Mouse (Mus musculus) mouse embryonic stem cell (cell line): ENCODE data around the gene Slc25a33.

Experiments
- in situ Hi-C, 2 experiments: fragments of 300-500 bp; cut with MboI; formaldehyde crosslinking; loops; 1 replicate in 1 of 2; 3 replicates in 1 of 2; pipeline ENCODE4 v1.14.3; 2019 to 2020; ENCODE audit warnings: low sequenced_read_pairs in 2 of 2, low pct_unique_long_range_greater_than_20kb in 1 of 2, mixed read lengths in 1 of 2; ENCODE audit not compliant: unreplicated experiment in 1 of 2

The Slc25a33 gene

GRCm38 (mm10) chr4:149798116-149798515, 24.0 kb upstream of the Slc25a33 start:
- in situ Hi-C loops = no loop called here

DNA sequence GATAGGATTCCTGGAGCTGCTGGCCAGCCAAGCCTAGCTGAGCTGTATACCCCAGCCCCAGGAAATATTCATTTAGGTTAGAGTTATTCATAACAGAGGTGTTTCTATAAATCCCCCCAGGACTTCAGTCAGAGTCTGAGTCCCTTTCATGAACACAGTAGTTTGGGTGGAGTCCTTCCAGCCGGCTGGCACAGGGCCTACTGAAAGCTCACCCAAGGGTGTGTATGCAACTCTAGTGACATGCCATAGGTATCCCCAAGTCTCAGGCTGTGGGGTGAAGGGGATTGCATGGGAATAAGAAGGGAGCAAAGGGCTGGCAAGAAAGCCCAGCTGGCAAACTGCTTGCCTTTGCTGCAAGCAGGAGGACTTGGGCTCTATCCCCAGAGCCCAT, 23.1 kb upstream of the Slc25a33 start:
- in situ Hi-C loops = no loop called here

GRCm38 (mm10) chr4:149796567-149797219, 22.6 kb upstream of the Slc25a33 start:
- in situ Hi-C loops = no loop called here

DNA sequence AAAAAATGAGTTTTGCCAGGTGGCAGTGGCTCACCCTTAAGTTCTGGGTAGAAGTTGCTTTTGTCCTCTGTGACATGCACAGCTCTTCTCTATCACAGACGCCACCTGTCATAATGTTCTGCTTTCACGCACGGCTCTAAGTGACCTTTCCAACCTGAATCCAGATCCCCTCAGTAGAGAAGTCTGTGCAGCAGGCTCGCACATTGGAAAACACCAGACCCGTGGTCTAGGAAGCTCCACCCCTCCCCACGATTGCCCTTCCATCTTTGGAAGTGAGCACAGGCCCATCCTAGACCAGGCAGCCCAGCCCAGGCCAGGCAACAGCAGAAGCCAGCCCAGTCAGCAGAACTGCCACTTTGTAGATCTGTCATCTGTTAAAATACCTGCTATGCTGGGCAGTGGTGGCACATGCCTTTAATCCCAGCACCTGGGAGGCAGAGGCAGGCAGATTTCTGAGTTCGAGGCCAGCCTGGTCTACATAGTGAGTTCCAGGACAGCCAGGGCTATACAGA, 20.9 kb upstream of the Slc25a33 start:
- in situ Hi-C loops = no loop called here

- in situ Hi-C loops = no loop called here
Observed at GRCm38 (mm10) chr4:149794010-149794338, 19.9 kb upstream of the Slc25a33 start.

- in situ Hi-C loops = no loop called here
Observed at GRCm38 (mm10) chr4:149793156-149794009, 19.3 kb upstream of the Slc25a33 start.

DNA sequence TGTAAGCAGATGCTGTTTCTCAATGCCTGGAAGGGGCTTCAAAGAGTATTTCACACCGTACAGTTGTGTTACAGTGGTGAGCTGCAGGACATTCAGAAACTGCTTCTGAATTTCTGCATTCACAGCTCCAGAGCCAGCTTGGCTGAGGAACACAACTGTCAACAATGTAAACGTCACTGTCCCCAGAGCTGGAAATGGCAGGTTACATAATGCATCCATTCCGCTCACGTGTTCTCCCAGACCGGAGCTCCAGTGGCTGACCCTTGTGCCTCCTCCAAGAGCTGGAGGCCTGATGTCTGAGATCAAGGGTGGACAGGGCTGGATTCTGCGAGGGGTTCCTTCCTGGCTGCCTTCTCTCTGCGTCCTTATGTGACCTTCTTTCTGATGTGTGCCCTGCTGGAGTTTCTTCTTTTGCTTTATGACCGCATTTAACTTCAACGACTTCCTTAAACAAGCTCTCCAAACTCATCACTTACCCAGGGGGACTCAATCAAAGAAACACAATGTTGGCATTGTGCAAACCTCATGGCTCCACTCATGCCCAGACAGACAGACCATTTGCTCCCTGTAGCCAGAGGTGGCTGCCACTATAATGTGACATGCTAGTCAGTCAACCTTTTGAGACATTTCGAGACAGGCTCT, 18.2 kb upstream of the Slc25a33 start:
- in situ Hi-C loops = no loop called here

DNA sequence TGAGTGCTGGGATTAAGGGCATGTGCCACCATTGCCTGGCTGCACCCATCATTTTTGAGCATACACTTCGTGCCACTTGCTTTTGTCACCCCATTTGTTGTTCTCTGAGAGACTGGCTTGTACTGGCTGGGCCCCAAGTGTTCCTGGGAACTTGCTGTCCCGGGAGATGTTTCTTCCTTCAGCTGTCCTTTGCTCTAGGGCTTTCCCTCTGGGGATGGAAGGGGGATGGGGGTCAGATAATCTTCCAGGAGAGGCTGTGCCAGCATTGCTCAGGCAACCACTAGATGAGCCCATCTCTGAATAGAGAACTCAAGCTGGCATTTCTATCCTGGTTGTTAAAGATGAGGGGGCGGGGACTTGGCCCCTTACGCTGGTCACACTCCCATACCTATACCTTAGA, 17.4 kb upstream of the Slc25a33 start:
- in situ Hi-C loops = no loop called here

GRCm38 (mm10) chr4:149790969-149791368, 16.9 kb upstream of the Slc25a33 start:
- in situ Hi-C loops = no loop called here

DNA sequence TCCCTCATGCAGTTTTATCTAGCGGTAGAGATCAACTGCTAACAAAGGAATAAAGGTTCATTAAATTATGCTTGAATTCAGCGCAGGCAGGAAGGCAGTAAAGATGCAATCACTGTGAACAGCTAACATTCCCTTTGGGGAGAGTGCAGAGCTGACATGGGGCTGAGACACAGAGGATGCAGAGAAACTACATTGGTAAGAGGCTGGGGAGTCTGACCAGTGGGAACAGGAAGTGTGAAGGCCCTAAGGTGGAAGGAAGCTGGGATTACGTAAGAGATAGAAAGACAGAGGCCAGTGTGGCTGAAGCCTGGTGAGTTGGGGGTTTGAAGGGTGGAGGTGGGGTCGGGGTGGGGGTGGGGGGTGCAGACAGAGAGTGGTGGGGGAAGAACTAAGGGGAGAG, 16.5 kb upstream of the Slc25a33 start:
- in situ Hi-C loops = no loop called here

- in situ Hi-C loops = no loop called here
Observed at GRCm38 (mm10) chr4:149789421-149790194, 15.5 kb upstream of the Slc25a33 start.

DNA sequence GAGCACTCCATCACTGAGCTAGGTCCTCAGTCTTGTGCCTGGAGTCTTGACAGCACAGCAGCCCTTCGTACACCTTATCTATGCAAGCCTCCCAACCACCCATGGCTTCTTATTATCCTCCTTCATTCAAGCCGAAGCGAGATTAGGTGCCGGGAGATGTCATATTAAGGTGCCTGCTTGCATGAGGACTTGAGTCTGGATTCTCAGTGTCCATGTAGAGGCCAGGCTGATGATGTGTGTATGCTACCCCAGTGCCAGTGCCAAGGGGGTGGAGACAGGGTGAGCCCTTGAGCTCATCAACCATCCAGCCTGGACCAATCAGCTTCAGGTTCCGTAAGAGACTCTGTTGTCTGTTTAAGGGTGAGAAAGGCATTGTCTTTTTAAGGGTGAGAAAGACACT, 10.8 kb upstream of the Slc25a33 start:
- in situ Hi-C loops = no loop called here

GRCm38 (mm10) chr4:149784371-149784770, 10.3 kb upstream of the Slc25a33 start:
- in situ Hi-C loops = no loop called here

- in situ Hi-C loops = no loop called here
Observed at GRCm38 (mm10) chr4:149782975-149783374, 8.9 kb upstream of the Slc25a33 start.

DNA sequence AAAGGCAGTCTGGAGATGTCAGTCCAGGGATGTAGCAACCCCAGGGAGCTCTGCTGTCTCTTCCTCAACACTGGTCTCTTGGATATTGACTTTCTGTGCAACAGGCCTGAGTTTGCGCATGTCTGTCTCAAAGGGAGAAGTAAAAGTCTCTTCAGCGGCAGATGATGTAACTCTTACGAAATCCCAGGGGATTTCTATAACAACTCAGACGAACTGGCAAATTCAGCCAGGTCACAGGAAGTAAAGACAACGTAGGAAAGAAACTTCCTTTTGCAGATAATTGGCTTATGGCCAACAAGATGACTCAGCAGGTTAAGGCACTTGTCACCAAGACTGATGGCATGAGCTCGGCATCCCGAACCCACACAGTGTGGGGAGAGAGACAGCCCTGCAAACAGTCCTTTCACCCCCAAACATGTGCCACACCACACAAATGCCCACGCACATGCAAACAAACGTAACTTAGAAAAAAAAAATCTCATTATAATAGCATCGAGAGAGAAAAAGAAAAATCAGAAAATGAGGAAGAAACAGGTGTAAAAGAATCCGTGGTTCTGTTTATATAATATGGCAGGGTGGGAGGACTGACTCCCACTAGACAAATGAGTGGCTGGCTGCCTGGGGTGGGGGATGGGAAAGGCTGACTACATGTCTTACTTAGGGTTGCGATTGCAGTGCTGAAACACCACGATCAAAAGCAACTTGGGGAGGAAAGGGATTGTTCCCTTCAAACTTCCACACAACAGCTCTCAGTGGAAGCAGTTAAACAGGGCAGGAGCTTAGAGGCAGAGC, 6.7 kb upstream of the Slc25a33 start:
- in situ Hi-C loops = no loop called here

GRCm38 (mm10) chr4:149779966-149780365, 5.9 kb upstream of the Slc25a33 start:
- in situ Hi-C loops = no loop called here

DNA sequence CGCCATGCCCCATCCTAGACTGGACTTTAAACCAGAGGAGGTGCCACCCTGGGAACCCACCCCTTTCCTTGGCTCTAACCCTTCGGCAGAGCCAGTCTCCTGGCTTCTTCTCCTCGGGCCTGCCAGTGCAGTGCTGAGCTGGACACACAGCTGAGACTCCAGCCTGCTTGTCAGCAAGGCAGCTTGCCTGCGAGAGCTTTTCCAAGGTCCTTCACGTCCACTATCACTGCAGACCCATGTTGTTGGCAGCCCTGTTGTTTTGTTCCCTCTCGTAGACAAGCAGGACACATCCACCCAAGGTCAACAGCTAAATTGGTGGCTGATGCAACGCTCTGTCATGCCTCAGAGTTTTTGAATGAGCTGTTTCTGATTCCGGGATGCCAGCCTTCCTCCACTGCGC, 3.0 kb upstream of the Slc25a33 start:
- in situ Hi-C loops = no loop called here

DNA sequence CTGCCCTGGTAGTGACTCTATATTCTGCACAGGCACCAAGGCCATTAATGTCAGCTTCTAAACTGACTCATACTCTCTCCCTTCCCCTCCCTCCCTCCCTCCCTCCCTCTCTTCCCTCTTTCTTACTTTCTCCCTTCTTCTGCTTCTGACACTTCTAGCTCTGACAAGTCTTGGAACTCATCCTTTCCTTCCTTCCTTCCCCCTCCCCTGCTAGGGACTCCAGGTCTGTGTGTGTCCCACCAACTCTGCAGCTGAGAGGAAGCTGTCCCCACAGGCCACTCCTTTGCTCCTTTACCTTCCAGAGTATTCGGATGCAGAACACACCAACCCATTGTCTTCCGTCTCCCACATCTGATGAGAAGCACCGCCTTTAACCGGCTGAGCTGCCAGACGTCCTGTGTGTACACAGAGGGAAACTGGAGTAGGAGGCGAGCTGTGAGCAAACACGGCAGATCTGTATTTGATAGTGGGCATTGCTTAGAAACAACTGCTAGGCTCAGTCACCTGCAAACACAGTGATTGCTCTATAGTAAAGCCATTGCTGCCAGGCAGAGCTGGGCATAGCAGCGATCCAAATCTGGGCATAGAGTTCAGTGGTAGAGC, 1.8 kb upstream of the Slc25a33 start:
- in situ Hi-C loops = no loop called here
